Mouse (Mus musculus): ENCODE results near the gene Btbd35f5.
"Not testable (repeated sequence)": the region's sequence is repeated elsewhere in the genome, so short reads cannot be mapped to it uniquely, and the experiment has no call there.

The Btbd35f5 gene

DNA sequence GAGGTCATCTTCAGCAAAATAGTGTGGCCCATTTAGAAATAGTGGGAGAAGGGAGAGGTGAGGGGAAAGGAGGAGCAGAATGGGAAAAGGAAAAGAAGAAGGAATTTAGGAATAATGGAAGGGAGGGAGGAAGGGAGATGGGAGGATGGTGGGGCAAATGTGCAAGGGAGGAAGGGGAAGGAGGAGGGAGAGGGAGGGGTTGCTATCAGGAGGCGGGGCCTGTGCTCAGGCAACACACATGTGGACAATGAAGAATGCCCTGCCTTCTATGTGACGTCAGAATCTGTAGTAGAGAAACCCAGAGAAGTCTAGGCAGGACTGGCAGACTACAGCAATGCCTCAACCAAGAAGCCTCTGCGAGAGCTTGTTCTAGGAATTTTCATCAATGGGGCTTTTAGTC is at the start of gene Btbd35f5:
Gene Btbd35f5, plus strand, starts transcription at position 301 of the 400 bp plus-strand sequence.
- DNase-seq (ENCODE audit: low read depth in 2 of 2, low spot score in 2 of 2), result not testable (repeated sequence)

DNA sequence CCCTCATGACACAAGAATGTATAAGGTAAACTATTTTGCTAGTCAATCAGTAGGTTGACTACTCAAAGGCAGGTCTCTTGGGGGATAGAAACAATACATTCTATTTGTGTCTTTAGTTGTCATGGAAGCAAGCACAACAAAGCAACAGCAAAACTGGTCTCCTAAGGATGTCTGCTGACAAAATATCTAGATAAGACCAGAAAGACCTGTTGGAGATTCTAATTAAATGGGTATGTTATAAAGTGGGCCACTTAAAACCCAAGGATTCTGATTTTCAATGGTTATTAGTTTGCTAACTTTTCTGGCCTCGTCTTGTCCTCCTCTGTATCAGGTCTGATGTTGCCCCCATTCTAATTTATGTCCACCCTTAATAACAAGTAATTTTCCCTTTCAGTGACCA is 32.2 kb upstream of the Btbd35f5 start, which contains the start of gene Gm21789:
Gene Gm21789, plus strand, starts transcription at position 301 of the 400 bp plus-strand sequence.
- not testable (repeated sequence) for DNase-seq (ENCODE audit: low read depth in 2 of 2, low spot score in 2 of 2)
